In genomic region chr16:56074122-56074521, GRCm38 (mm10) we compare ENCODE assay signal across 12 mouse cellular contexts. TPM values are rescaled to one million over a fixed set of nuclear protein-coding genes. Genes with fewer than 3 reads are reported as not detected.
A peak's percentile ranks its signal among the peaks of the same experiment; 100 is the strongest.
DNase-seq lines count a peak whose midpoint lies in the region; ATAC-seq and TF ChIP-seq lines count a peak whose summit lies in the region.
"Had no signal": no experiment of that assay in that cellular context is flagged by ENCODE, and none has a peak within 500 bp of the region (broad histone marks: within the 10 kb centered on the region; RNA-seq: fewer than 3 reads in every experiment).

No protein-coding gene starts in this region.

- H3K27me3 ChIP-seq in heart, embryonic 10.5 days (ENCODE audit: insufficient read depth, poor library complexity, severe bottlenecking), result no peaks in the 10 kb centered on the region
- H3K27me3 ChIP-seq in lung, embryonic 14.5 days (ENCODE audit: insufficient read depth, low read length), result no peaks in the 10 kb centered on the region
- no peaks in the 10 kb centered on the region for H3K27me3 ChIP-seq in embryonic facial prominence, embryonic 10.5 days (replicated peaks; ENCODE audit: low read depth, poor library complexity, severe bottlenecking)
- no peaks in the 10 kb centered on the region for H3K27me3 ChIP-seq in liver, postnatal 0 days (ENCODE audit: insufficient read depth, low read length)
- H3K27me3 ChIP-seq: limb, embryonic 13.5 days had no signal

- no peak overlapping the region for H3K4me2 ChIP-seq in lung, embryonic 14.5 days
- H3K4me2 ChIP-seq in liver, postnatal 0 days (ENCODE audit: low read depth, low read length), result peak overlapping the region; percentile 65; the same call in 1 of the 2 replicates

- TF ChIP-seq EP300 in liver, postnatal 0 days (IDR thresholded peaks at IDR 0.05; ENCODE audit: low read depth), result no peak

- ATAC-seq in lung, embryonic 14.5 days (ENCODE audit: insufficient read depth), result peak; percentile 1; the same call in 1 of the 2 replicates
- ATAC-seq in liver, postnatal 0 days, result no peak

- no peaks in the 10 kb centered on the region for H3K36me3 ChIP-seq in heart, embryonic 10.5 days
- H3K36me3 ChIP-seq in lung, embryonic 14.5 days (ENCODE audit: insufficient read depth), result no peaks in the 10 kb centered on the region
- peaks cover 7% of the 10 kb centered on the region for H3K36me3 ChIP-seq in embryonic facial prominence, embryonic 10.5 days (replicated peaks)
- no peaks in the 10 kb centered on the region for H3K36me3 ChIP-seq in liver, postnatal 0 days (replicated peaks; ENCODE audit: insufficient read depth, low read length)

- no peak overlapping the region for H3K9ac ChIP-seq in lung, embryonic 14.5 days
- H3K9ac ChIP-seq in liver, postnatal 0 days (replicated peaks), result no peak overlapping the region
- H3K9ac ChIP-seq: limb, embryonic 13.5 days had no signal

- no peaks in the 10 kb centered on the region for H3K9me3 ChIP-seq in heart, embryonic 10.5 days
- no peaks in the 10 kb centered on the region for H3K9me3 ChIP-seq in lung, embryonic 14.5 days (ENCODE audit: low read depth, low read length)
- H3K9me3 ChIP-seq in embryonic facial prominence, embryonic 10.5 days, result no peaks in the 10 kb centered on the region
- no peaks in the 10 kb centered on the region for H3K9me3 ChIP-seq in liver, postnatal 0 days (ENCODE audit: low read length)
- H3K9me3 ChIP-seq: forebrain, embryonic 10.5 days; limb, embryonic 13.5 days had no signal

- H3K4me1 ChIP-seq in heart, embryonic 10.5 days, result peaks cover 5% of the 10 kb centered on the region
- no peaks in the 10 kb centered on the region for H3K4me1 ChIP-seq in lung, embryonic 14.5 days (ENCODE audit: insufficient read depth)
- H3K4me1 ChIP-seq in embryonic facial prominence, embryonic 10.5 days, result peaks cover 11% of the 10 kb centered on the region
- H3K4me1 ChIP-seq in liver, postnatal 0 days (ENCODE audit: insufficient read depth), result peaks cover 33% of the 10 kb centered on the region

- peak; percentile 78 for DNase-seq in heart, embryonic 10.5 days (ENCODE audit: low spot score)
- no peak for DNase-seq in heart, postnatal 10 days
- no peak for DNase-seq in lung, embryonic 14.5 days
- no peak for DNase-seq in lung, postnatal 10 days
- DNase-seq in embryonic facial prominence, embryonic 10.5 days (ENCODE audit: low spot score), result no peak
- no peak for DNase-seq in liver, postnatal 0 days
- DNase-seq in lung, adult 18-20 months, result no peak
- DNase-seq: adrenal gland, adult 2 months; lung, postnatal 4 days; right cerebral cortex, postnatal 4 days had no signal

- peak overlapping the region; percentile 96; the same call in 1 of the 2 replicates for H3K27ac ChIP-seq in heart, embryonic 10.5 days
- H3K27ac ChIP-seq in lung, embryonic 14.5 days (ENCODE audit: low read depth), result no peak overlapping the region
- H3K27ac ChIP-seq in embryonic facial prominence, embryonic 10.5 days (replicated peaks), result peak overlapping the region; percentile 10; the same call in 1 of the 2 replicates
- peak overlapping the region; percentile 97 for H3K27ac ChIP-seq in liver, postnatal 0 days (ENCODE audit: low read depth)
- H3K27ac ChIP-seq: limb, embryonic 13.5 days had no signal

- TF ChIP-seq CTCF in lung, embryonic 14.5 days (IDR thresholded peaks at IDR 0.05; ENCODE audit: low read depth), result no peak
- no peak for TF ChIP-seq CTCF in liver, postnatal 0 days (IDR thresholded peaks at IDR 0.05; ENCODE audit: low read depth)

- intact Hi-C loops in heart, postnatal 10 days (cut with DNase I), result loop anchor here (2.0 kb wide), 1 partner anchor 107 kb away; the partner anchor contains the start of gene Rpl24

- 79% methylated on average over 1 of the region's 1 CpGs for WGBS in heart, embryonic 10.5 days
- WGBS in lung, embryonic 14.5 days, result 70% methylated on average over 1 of the region's 1 CpGs
- WGBS in embryonic facial prominence, embryonic 10.5 days, result 89% methylated on average over 1 of the region's 1 CpGs
- 57% methylated on average over 1 of the region's 1 CpGs for WGBS in liver, postnatal 0 days (ENCODE audit: insufficient replicate concordance)

- H3K4me3 ChIP-seq in heart, embryonic 10.5 days, result no peak overlapping the region
- H3K4me3 ChIP-seq in lung, embryonic 14.5 days (ENCODE audit: low read depth, low read length), result no peak overlapping the region
- H3K4me3 ChIP-seq in embryonic facial prominence, embryonic 10.5 days, result no peak overlapping the region
- H3K4me3 ChIP-seq in liver, postnatal 0 days (ENCODE audit: low read depth, low read length), result no peak overlapping the region

RNA-seq across cellular contexts. Expression of gene Senp7, which starts 26.0 kb away (rescaled TPM):
- 22.4 and 23.3 TPM in 2 replicates for polyA plus RNA-seq in heart, embryonic 10.5 days (2016; fragmentation: Nextera tagmentation; extraction: Ambion mirVana)
- total RNA-seq in heart, postnatal 10 days (2021), result 10 to 100 TPM; 19.8 to 21.6 TPM
- 29.6 and 30.3 TPM in 2 replicates for polyA plus RNA-seq in lung, embryonic 14.5 days (2014; fragmentation: Nextera tagmentation; extraction: Ambion mirVana)
- polyA plus RNA-seq in embryonic facial prominence, embryonic 10.5 days (2016; fragmentation: Nextera tagmentation; extraction: Ambion mirVana), result 30.9 and 35.3 TPM in 2 replicates
- 7.4 and 10.6 TPM in 2 replicates for polyA plus RNA-seq in liver, postnatal 0 days (2015; fragmentation: Nextera tagmentation; extraction: Ambion mirVana)

RNA-seq across cellular contexts. Expression of gene Trmt10c, which starts 36.5 kb away (rescaled TPM):
- polyA plus RNA-seq in heart, embryonic 10.5 days (2016; fragmentation: Nextera tagmentation; extraction: Ambion mirVana), result 24.8 and 30.2 TPM in 2 replicates
- total RNA-seq in heart, postnatal 10 days (2021), result 10 to 100 TPM; 11.7 to 12.5 TPM
- 27.5 and 30.2 TPM in 2 replicates for polyA plus RNA-seq in lung, embryonic 14.5 days (2014; fragmentation: Nextera tagmentation; extraction: Ambion mirVana)
- polyA plus RNA-seq in embryonic facial prominence, embryonic 10.5 days (2016; fragmentation: Nextera tagmentation; extraction: Ambion mirVana), result 33.6 TPM in 2 replicates
- 15.2 and 15.7 TPM in 2 replicates for polyA plus RNA-seq in liver, postnatal 0 days (2015; fragmentation: Nextera tagmentation; extraction: Ambion mirVana)

RNA-seq across cellular contexts. Expression of gene Pcnp, which starts 44.6 kb away (rescaled TPM):
- polyA plus RNA-seq in heart, embryonic 10.5 days (2016; fragmentation: Nextera tagmentation; extraction: Ambion mirVana), result 187 and 211 TPM in 2 replicates
- total RNA-seq in heart, postnatal 10 days (2021), result 10 to 100 TPM; 63.5 to 65.0 TPM
- 231 and 252 TPM in 2 replicates for polyA plus RNA-seq in lung, embryonic 14.5 days (2014; fragmentation: Nextera tagmentation; extraction: Ambion mirVana)
- 307 and 319 TPM in 2 replicates for polyA plus RNA-seq in embryonic facial prominence, embryonic 10.5 days (2016; fragmentation: Nextera tagmentation; extraction: Ambion mirVana)
- polyA plus RNA-seq in liver, postnatal 0 days (2015; fragmentation: Nextera tagmentation; extraction: Ambion mirVana), result 61.8 and 64.2 TPM in 2 replicates
